Mouse (Mus musculus) liver, embryonic 12.5 days (tissue): ENCODE measurements around the gene Duox1. TPM values are rescaled to one million over a fixed set of nuclear protein-coding genes. Genes with fewer than 3 reads are reported as not detected.

Source experiments
- ATAC-seq: fragments of 200-750 bp; cut with Nextera tagmentation; 2 replicates; pipeline ENCODE4 v1.8.0; 2017; ENCODE audit warnings: moderate number of reproducible peaks, mild to moderate bottlenecking, moderate library complexity
- H3K27ac ChIP-seq: fragments of 300-500 bp; sonication (generic); 2 replicates; pipeline ENCODE4 v1.5.1; 2016; ENCODE audit warnings: mild to moderate bottlenecking
- H3K27me3 ChIP-seq: fragments of 300-500 bp; sonication (generic); replicated peaks from 2 replicates; pipeline ENCODE4 v1.6.1; 2016; ENCODE audit warnings: mild to moderate bottlenecking, moderate library complexity
- H3K36me3 ChIP-seq: fragments of 300-500 bp; sonication (generic); 2 replicates; pipeline ENCODE4 v1.6.1; 2016; ENCODE audit warnings: mild to moderate bottlenecking, moderate library complexity
- H3K4me1 ChIP-seq: fragments of 300-500 bp; sonication (generic); 2 replicates; pipeline ENCODE4 v1.6.1; 2016
- H3K4me2 ChIP-seq: fragments of 300-500 bp; sonication (generic); 2 replicates; pipeline ENCODE4 v1.6.1; 2016; ENCODE audit warnings: mild to moderate bottlenecking, moderate library complexity
- H3K4me3 ChIP-seq: fragments of 300-500 bp; sonication (generic); 2 replicates; pipeline ENCODE4 v1.5.1; 2016; ENCODE audit warnings: mild to moderate bottlenecking, moderate library complexity
- H3K9ac ChIP-seq: fragments of 300-500 bp; sonication (generic); 2 replicates; pipeline ENCODE4 v1.6.1; 2016; ENCODE audit warnings: mild to moderate bottlenecking, moderate library complexity
- H3K9me3 ChIP-seq: fragments of 300-500 bp; sonication (generic); replicated peaks from 2 replicates; pipeline ENCODE4 v1.6.1; 2016; ENCODE audit warnings: mild to moderate bottlenecking, moderate library complexity
- WGBS: fragments of 180-500 bp; shearing (Covaris S2); methylation state at CpG from one replicate; pipeline ENCODE4 v1.1.7; 2016; ENCODE audit not compliant: insufficient replicate concordance; 5-methylcytosine and 5-hydroxymethylcytosine counted together
- polyA plus RNA-seq: library from polyadenylated mRNA; unstranded; fragments of >200 nt; fragmentation: Nextera tagmentation; extraction: Ambion mirVana; gene quantifications from 2 replicates; pipeline ENCODE4 v1.2.1, GENCODE M21; 2016

Duox1 gene
- polyA plus RNA-seq, 1 experiment from 2014 or later = not detected

DNA sequence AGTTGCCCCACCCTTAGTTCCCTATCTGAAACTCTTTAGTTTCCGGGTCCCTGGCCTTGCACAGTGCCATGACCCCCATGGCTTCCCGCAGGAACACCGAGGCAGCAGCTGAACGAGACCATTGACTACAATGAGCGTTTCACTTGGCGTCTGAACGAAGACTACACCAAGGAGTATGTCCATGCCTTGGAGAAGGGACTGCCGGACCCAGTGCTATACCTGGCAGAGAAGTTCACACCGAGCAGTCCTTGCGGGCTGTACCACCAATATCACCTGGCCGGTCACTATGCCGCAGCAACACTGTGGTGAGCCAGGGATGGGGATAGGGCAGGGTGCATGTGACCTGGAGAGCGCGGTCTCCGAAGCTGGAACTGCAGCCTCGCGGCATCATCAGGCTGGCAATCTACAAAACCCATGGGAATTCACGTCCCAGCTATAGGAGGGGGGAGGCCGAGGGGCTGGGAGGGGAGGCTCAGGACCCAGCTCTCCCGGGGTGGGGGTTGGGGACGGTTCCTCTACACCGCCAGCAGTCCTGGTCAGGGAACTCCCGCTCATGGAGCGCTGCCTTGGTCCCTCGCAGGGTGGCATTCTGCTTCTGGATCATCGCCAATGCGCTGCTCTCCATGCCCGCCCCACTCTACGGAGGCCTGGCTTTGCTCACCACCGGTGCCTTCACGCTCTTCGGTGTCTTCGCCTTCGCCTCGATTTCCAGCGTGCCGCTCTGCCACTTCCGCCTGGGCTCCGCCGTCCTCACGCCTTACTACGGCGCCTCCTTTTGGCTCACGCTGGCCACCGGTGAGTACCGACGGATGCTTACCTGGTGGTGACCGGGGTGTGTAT lies 14.2 kb upstream of the Duox1 start:
- no peak overlapping the region for H3K27ac ChIP-seq
- H3K27me3 ChIP-seq = peaks cover 100% of the 10 kb centered on the region
- peak overlapping the region; percentile 21 for H3K4me3 ChIP-seq
- no peak for ATAC-seq
- H3K9me3 ChIP-seq = no peaks in the 10 kb centered on the region
- peaks cover 9% of the 10 kb centered on the region for H3K4me1 ChIP-seq
- peak overlapping the region; percentile 56 for H3K4me2 ChIP-seq
- no peaks in the 10 kb centered on the region for H3K36me3 ChIP-seq
- H3K9ac ChIP-seq = no peak overlapping the region
- WGBS = 3% methylated on average over 48 of the region's 48 CpGs

- H3K36me3 ChIP-seq = no peaks in the 10 kb centered on the region
- no peak overlapping the region for H3K27ac ChIP-seq
- H3K4me3 ChIP-seq = peak overlapping the region; percentile 21
- H3K4me2 ChIP-seq = peak overlapping the region; percentile 56
- whole genome bisulfite sequencing = 13% methylated on average over 23 of the region's 23 CpGs
- ATAC-seq = no peak
- peaks cover 100% of the 10 kb centered on the region for H3K27me3 ChIP-seq
- no peaks in the 10 kb centered on the region for H3K9me3 ChIP-seq
- no peak overlapping the region for H3K9ac ChIP-seq
- peaks cover 9% of the 10 kb centered on the region for H3K4me1 ChIP-seq
These were observed 13.4 kb upstream of the Duox1 start for GRCm38 (mm10) chr2:122301921-122302573.

GRCm38 (mm10) chr2:122302574-122303241 lies 12.8 kb upstream of the Duox1 start:
- H3K9ac ChIP-seq = no peak overlapping the region
- H3K27me3 ChIP-seq = peaks cover 100% of the 10 kb centered on the region
- H3K4me1 ChIP-seq = peaks cover 9% of the 10 kb centered on the region
- H3K27ac ChIP-seq = no peak overlapping the region
- ATAC-seq = no peak
- no peaks in the 10 kb centered on the region for H3K36me3 ChIP-seq
- WGBS = 6% methylated on average over 9 of the region's 9 CpGs
- no peak overlapping the region for H3K4me3 ChIP-seq
- no peak overlapping the region for H3K4me2 ChIP-seq
- no peaks in the 10 kb centered on the region for H3K9me3 ChIP-seq

GRCm38 (mm10) chr2:122304544-122304943 lies 10.9 kb upstream of the Duox1 start:
- H3K4me3 ChIP-seq = no peak overlapping the region
- no peak for ATAC-seq
- no peak overlapping the region for H3K9ac ChIP-seq
- no peaks in the 10 kb centered on the region for H3K9me3 ChIP-seq
- WGBS = 58% methylated on average over 6 of the region's 6 CpGs
- no peaks in the 10 kb centered on the region for H3K36me3 ChIP-seq
- H3K27ac ChIP-seq = no peak overlapping the region
- peaks cover 9% of the 10 kb centered on the region for H3K4me1 ChIP-seq
- no peak overlapping the region for H3K4me2 ChIP-seq
- peaks cover 100% of the 10 kb centered on the region for H3K27me3 ChIP-seq

GRCm38 (mm10) chr2:122305097-122305892 lies 10.2 kb upstream of the Duox1 start:
- ATAC-seq = no peak
- WGBS = 68% methylated on average over 16 of the region's 16 CpGs
- peaks cover 98% of the 10 kb centered on the region for H3K27me3 ChIP-seq
- no peaks in the 10 kb centered on the region for H3K9me3 ChIP-seq
- no peak overlapping the region for H3K4me2 ChIP-seq
- no peak overlapping the region for H3K4me3 ChIP-seq
- no peak overlapping the region for H3K9ac ChIP-seq
- peaks cover 9% of the 10 kb centered on the region for H3K4me1 ChIP-seq
- no peaks in the 10 kb centered on the region for H3K36me3 ChIP-seq
- H3K27ac ChIP-seq = no peak overlapping the region

- no peak for ATAC-seq
- Histone ChIP-seq H3K4me3 (no peak overlapping the region), H3K9me3 (no peaks in the 10 kb centered on the region), H3K4me1 (peaks cover 6% of the 10 kb centered on the region), H3K9ac (no peak overlapping the region), H3K27me3 (peaks cover 98% of the 10 kb centered on the region), H3K27ac (no peak overlapping the region), H3K36me3 (no peaks in the 10 kb centered on the region), H3K4me2 (no peak overlapping the region)
- WGBS = 38% methylated on average over 4 of the region's 4 CpGs
These were observed 9.3 kb upstream of the Duox1 start for GRCm38 (mm10) chr2:122306184-122306583.

GRCm38 (mm10) chr2:122309647-122310046 lies 5.8 kb upstream of the Duox1 start:
- no peak overlapping the region for H3K9ac ChIP-seq
- H3K27me3 ChIP-seq = peaks cover 97% of the 10 kb centered on the region
- H3K4me2 ChIP-seq = no peak overlapping the region
- ATAC-seq = no peak
- H3K36me3 ChIP-seq = no peaks in the 10 kb centered on the region
- H3K9me3 ChIP-seq = no peaks in the 10 kb centered on the region
- H3K27ac ChIP-seq = no peak overlapping the region
- H3K4me3 ChIP-seq = no peak overlapping the region
- 37% methylated on average over 3 of the region's 3 CpGs for WGBS
- H3K4me1 ChIP-seq = no peaks in the 10 kb centered on the region; the same call in 1 of the 2 replicates

GRCm38 (mm10) chr2:122311561-122311960 lies 3.9 kb upstream of the Duox1 start:
- H3K27ac ChIP-seq = no peak overlapping the region
- no peak overlapping the region for H3K4me2 ChIP-seq
- peaks cover 96% of the 10 kb centered on the region for H3K27me3 ChIP-seq
- no peak overlapping the region for H3K4me3 ChIP-seq
- 47% methylated on average over 2 of the region's 2 CpGs for WGBS
- no peak for ATAC-seq
- H3K4me1 ChIP-seq = no peaks in the 10 kb centered on the region; the same call in 1 of the 2 replicates
- no peaks in the 10 kb centered on the region for H3K36me3 ChIP-seq
- no peak overlapping the region for H3K9ac ChIP-seq
- no peaks in the 10 kb centered on the region for H3K9me3 ChIP-seq

GRCm38 (mm10) chr2:122312722-122313417 lies 2.6 kb upstream of the Duox1 start:
- H3K4me1 ChIP-seq = no peaks in the 10 kb centered on the region; the same call in 1 of the 2 replicates
- no peak overlapping the region for H3K27ac ChIP-seq
- peaks cover 96% of the 10 kb centered on the region for H3K27me3 ChIP-seq
- H3K9me3 ChIP-seq = no peaks in the 10 kb centered on the region
- H3K4me3 ChIP-seq = 0 out of 2 replicates have a peak overlapping the region, but pooled peaks have one; percentile 8
- no peak for ATAC-seq
- H3K9ac ChIP-seq = no peak overlapping the region
- H3K4me2 ChIP-seq = peak overlapping the region; percentile 45
- 7% methylated on average over 27 of the region's 27 CpGs for WGBS
- H3K36me3 ChIP-seq = no peaks in the 10 kb centered on the region

GRCm38 (mm10) chr2:122313536-122313935 lies 1.9 kb upstream of the Duox1 start, which contains the start of gene Duoxa1:
TSS of gene Duoxa1 (minus strand) at chr2:122313730.
- no peak for ATAC-seq
- Histone ChIP-seq H3K27ac (no peak within 1 kb of the TSS), H3K4me2 (peak within 1 kb of the TSS; percentile 45), H3K9me3 (no peaks in the 10 kb centered on the region), H3K4me3 (0 out of 2 replicates have a peak within 1 kb of the TSS, but pooled peaks have one; percentile 8), H3K4me1 (no peaks in the 10 kb centered on the region; the same call in 1 of the 2 replicates), H3K27me3 (peaks cover 95% of the 10 kb centered on the region), H3K9ac (no peak within 1 kb of the TSS), H3K36me3 (no peaks in the 10 kb centered on the region)
- 5% methylated on average over 24 of the region's 24 CpGs for WGBS

GRCm38 (mm10) chr2:122317384-122317783 lies 1.9 kb downstream of the Duox1 start:
- 64% methylated on average over 4 of the region's 4 CpGs for WGBS
- Histone ChIP-seq H3K27me3 (peaks cover 68% of the 10 kb centered on the region), H3K36me3 (no peaks in the 10 kb centered on the region), H3K27ac (no peak overlapping the region), H3K4me1 (no peaks in the 10 kb centered on the region; the same call in 1 of the 2 replicates), H3K4me2 (no peak overlapping the region), H3K9me3 (no peaks in the 10 kb centered on the region), H3K9ac (no peak overlapping the region), H3K4me3 (no peak overlapping the region)
- ATAC-seq = no peak
